Mouse (Mus musculus) midbrain, embryonic 12.5 days (tissue): Measurements from ENCODE around the gene Nudt7. TPM values are rescaled to one million over a fixed set of nuclear protein-coding genes. Genes with fewer than 3 reads are reported as not detected.

Source experiments
- ATAC-seq: fragments of 200-750 bp; cut with Nextera tagmentation; 2 replicates; pipeline ENCODE4 v1.8.0; 2017; ENCODE audit warnings: low read depth, moderate TSS enrichment, moderate library complexity; ENCODE audit not compliant: low FRiP score
- H3K27ac ChIP-seq: fragments of 300-500 bp; sonication (generic); replicated peaks from 2 replicates; pipeline ENCODE4 v1.5.1; 2016; ENCODE audit warnings: mild to moderate bottlenecking
- H3K27me3 ChIP-seq: fragments of 300-500 bp; sonication (generic); 2 replicates; pipeline ENCODE4 v1.6.1; 2016; ENCODE audit warnings: mild to moderate bottlenecking
- H3K36me3 ChIP-seq: fragments of 300-500 bp; sonication (generic); 2 replicates; pipeline ENCODE4 v1.6.1; 2016
- H3K4me1 ChIP-seq: fragments of 300-500 bp; sonication (generic); 2 replicates; pipeline ENCODE4 v1.6.1; 2016
- H3K4me2 ChIP-seq: fragments of 300-500 bp; sonication (generic); replicated peaks from 2 replicates; pipeline ENCODE4 v1.6.1; 2016; ENCODE audit warnings: mild to moderate bottlenecking, moderate library complexity
- H3K4me3 ChIP-seq: fragments of 300-500 bp; sonication (generic); 2 replicates; pipeline ENCODE4 v1.5.1; 2016; ENCODE audit warnings: mild to moderate bottlenecking
- H3K9ac ChIP-seq: fragments of 300-500 bp; sonication (generic); replicated peaks from 2 replicates; pipeline ENCODE4 v1.6.1; 2016; ENCODE audit warnings: mild to moderate bottlenecking, moderate library complexity
- H3K9me3 ChIP-seq: fragments of 300-500 bp; sonication (generic); 2 replicates; pipeline ENCODE4 v1.6.1; 2016; ENCODE audit warnings: mild to moderate bottlenecking
- WGBS: fragments of 180-500 bp; shearing (Covaris S2); methylation state at CpG from one replicate; pipeline ENCODE4 v1.1.7; 2016; 5-methylcytosine and 5-hydroxymethylcytosine counted together
- polyA plus RNA-seq: library from polyadenylated mRNA; unstranded; fragments of >200 nt; fragmentation: Nextera tagmentation; extraction: Ambion mirVana; gene quantifications from 2 replicates; pipeline ENCODE4 v1.2.1, GENCODE M21; 2016

Gene Nudt7
- polyA plus RNA-seq, 1 experiment from 2014 or later, result 8.5 TPM

DNA sequence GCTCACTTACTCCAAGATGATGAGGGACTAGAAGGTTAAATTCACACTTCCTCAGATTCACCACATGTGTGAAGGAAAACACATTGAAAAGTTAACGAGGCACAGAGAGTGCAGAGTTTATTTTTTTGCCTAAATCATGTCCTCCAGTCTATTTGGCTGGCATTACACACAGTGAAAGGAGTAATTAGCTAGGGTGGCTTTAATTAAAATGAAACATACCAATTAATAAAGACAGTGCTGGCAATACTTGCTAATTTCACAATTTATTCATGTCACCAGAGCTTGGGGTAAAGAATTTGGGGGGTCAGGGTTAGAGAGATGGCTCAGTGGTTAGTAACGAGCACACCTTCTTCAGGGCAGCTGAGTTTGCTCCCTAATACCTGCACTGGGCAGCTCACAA is 25.2 kb downstream of the Nudt7 start:
- ATAC-seq, result no peak
- 73% methylated on average over 2 of the region's 2 CpGs for WGBS

DNA sequence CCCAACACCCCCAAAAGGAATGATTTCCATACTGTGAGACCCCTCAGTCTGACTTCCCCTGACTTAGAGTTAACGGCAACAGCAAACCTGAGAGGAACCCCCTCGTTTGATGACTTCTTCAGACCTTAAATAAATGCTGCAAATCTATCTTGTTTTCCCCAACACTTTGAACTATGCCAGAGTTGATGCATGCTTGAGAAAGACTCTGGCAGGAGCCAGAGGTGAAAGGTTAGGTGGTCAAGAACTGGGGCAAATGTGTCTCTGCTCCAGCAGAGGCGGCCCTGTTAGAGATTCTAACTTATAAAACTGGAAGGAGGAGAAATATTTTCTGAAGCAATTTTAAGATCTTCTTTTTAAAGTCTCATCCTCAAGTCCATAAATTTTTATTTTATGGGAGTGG is 26.3 kb downstream of the Nudt7 start:
- Histone ChIP-seq H3K27ac (no peak overlapping the region), H3K9ac (no peak overlapping the region), H3K9me3 (no peaks in the 10 kb centered on the region), H3K4me1 (no peaks in the 10 kb centered on the region), H3K4me3 (no peak overlapping the region), H3K36me3 (no peaks in the 10 kb centered on the region), H3K4me2 (no peak overlapping the region), H3K27me3 (no peaks in the 10 kb centered on the region)
- 90% methylated on average over 3 of the region's 3 CpGs for WGBS
- no peak for ATAC-seq

More for the DNA sequence above, 25.2 kb downstream of the Nudt7 start:
- H3K9me3 ChIP-seq, result no peaks in the 10 kb centered on the region
- H3K27ac ChIP-seq, result no peak overlapping the region
- no peak overlapping the region for H3K4me3 ChIP-seq
- H3K27me3 ChIP-seq, result no peaks in the 10 kb centered on the region
- H3K4me2 ChIP-seq, result no peak overlapping the region
- no peaks in the 10 kb centered on the region for H3K4me1 ChIP-seq
- H3K9ac ChIP-seq, result no peak overlapping the region
- no peaks in the 10 kb centered on the region for H3K36me3 ChIP-seq

GRCm38 (mm10) chr8:114163871-114164270 is 30.5 kb downstream of the Nudt7 start:
- no peaks in the 10 kb centered on the region for H3K27me3 ChIP-seq
- WGBS, result 87% methylated on average over 3 of the region's 3 CpGs
- 0 out of 2 replicates have a peak, but pooled peaks cover 5% of the 10 kb centered on the region for H3K4me1 ChIP-seq
- no peak overlapping the region for H3K4me3 ChIP-seq
- ATAC-seq, result no peak
- H3K9me3 ChIP-seq, result no peaks in the 10 kb centered on the region
- no peak overlapping the region for H3K9ac ChIP-seq
- H3K36me3 ChIP-seq, result no peaks in the 10 kb centered on the region
- no peak overlapping the region for H3K4me2 ChIP-seq
- no peak overlapping the region for H3K27ac ChIP-seq

DNA sequence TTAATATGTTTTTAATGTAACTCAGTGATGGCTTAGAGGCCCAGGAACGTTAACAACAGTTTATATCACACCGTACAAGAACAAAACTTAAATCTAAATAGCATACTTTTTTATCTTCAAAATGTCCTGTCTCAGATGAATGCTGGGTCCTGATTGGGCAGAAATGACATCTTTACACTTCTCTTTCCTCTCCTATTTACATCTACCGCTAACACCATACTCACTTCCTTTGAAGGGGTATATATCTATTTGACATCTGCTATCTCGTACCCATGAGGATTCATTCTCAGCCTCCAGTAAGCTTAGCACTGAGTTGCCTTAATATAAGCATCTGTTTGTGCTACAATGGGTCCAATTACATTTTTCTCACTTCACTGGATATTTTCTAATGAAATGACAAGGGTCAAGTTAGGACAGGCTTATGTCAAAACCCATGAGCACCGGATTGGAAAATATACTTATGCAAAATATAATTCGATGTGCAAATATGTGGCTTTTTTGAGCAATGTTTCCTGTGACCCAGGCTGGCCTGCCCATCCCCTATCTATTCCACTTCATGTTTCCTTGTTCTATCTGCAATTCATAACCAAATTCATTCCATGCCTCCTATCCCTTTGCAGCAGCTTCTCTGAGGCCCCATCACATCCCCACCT is 31.2 kb downstream of the Nudt7 start:
- 75% methylated on average over 6 of the region's 6 CpGs for WGBS
- Histone ChIP-seq H3K27ac (no peak overlapping the region), H3K4me2 (no peak overlapping the region), H3K9ac (no peak overlapping the region), H3K4me1 (0 out of 2 replicates have a peak, but pooled peaks cover 5% of the 10 kb centered on the region), H3K4me3 (no peak overlapping the region), H3K27me3 (no peaks in the 10 kb centered on the region), H3K9me3 (no peaks in the 10 kb centered on the region), H3K36me3 (no peaks in the 10 kb centered on the region)
- ATAC-seq, result no peak

- H3K27ac ChIP-seq, result no peak overlapping the region
- no peaks in the 10 kb centered on the region for H3K27me3 ChIP-seq
- H3K36me3 ChIP-seq, result no peaks in the 10 kb centered on the region
- H3K9ac ChIP-seq, result no peak overlapping the region
- ATAC-seq, result no peak
- H3K4me1 ChIP-seq, result 0 out of 2 replicates have a peak, but pooled peaks cover 5% of the 10 kb centered on the region
- H3K4me3 ChIP-seq, result no peak overlapping the region
- 33% methylated on average over 2 of the region's 2 CpGs for WGBS
- H3K9me3 ChIP-seq, result no peaks in the 10 kb centered on the region
- H3K4me2 ChIP-seq, result no peak overlapping the region
Observed at GRCm38 (mm10) chr8:114165741-114166140, 32.4 kb downstream of the Nudt7 start.

DNA sequence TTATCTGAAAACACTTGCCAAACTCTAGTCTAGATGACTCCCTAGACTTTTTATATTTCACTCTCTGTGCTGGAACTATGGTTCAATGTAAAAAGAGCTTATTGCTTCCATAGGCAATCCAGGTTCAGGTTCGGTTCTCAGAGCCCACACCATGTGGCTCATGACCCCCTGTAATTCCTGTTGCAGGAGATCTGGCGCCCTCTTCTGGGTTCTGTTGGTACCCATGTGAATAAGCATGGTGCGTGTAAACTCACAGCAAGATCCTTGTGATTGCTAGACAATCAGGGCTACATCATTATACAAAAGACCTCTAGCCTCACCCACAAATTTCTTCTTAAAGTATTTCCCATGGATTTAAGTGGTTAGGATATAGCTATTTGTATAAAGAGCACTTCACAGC is 43.4 kb downstream of the Nudt7 start:
- WGBS, result 70% methylated on average over 3 of the region's 3 CpGs
- no peak overlapping the region for H3K9ac ChIP-seq
- ATAC-seq, result no peak
- no peak overlapping the region for H3K27ac ChIP-seq
- H3K4me3 ChIP-seq, result no peak overlapping the region
- no peaks in the 10 kb centered on the region for H3K27me3 ChIP-seq
- no peaks in the 10 kb centered on the region for H3K4me1 ChIP-seq
- H3K9me3 ChIP-seq, result no peaks in the 10 kb centered on the region
- no peak overlapping the region for H3K4me2 ChIP-seq
- H3K36me3 ChIP-seq, result no peaks in the 10 kb centered on the region

DNA sequence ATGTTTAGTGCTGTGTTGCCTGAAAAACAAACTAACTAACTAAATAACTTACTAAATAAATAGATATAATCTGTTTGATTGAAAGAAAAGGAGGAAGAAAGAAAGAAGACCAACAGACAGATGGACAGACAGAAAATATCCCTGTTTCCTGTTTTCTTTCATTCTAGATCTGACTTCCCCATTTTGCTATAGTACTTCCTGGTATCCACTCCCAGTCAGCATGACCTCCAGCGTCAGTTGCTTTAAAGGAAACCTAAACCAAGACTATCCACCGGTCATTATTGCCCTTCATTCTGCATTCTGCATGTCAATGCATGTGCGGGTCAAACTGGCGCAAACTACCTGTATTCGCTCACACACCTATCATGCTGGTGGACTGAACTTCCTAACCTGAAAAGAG is 60.0 kb downstream of the Nudt7 start:
- Histone ChIP-seq H3K36me3 (no peaks in the 10 kb centered on the region), H3K27me3 (no peaks in the 10 kb centered on the region), H3K9me3 (no peaks in the 10 kb centered on the region), H3K4me1 (no peaks in the 10 kb centered on the region), H3K27ac (no peak overlapping the region), H3K9ac (no peak overlapping the region), H3K4me3 (no peak overlapping the region), H3K4me2 (no peak overlapping the region)
- ATAC-seq, result no peak
- WGBS, result 93% methylated on average over 5 of the region's 5 CpGs

GRCm38 (mm10) chr8:114198990-114199389 is 65.6 kb downstream of the Nudt7 start:
- Histone ChIP-seq H3K4me3 (no peak overlapping the region), H3K4me2 (no peak overlapping the region), H3K27me3 (peaks cover 11% of the 10 kb centered on the region; the same call in 1 of the 2 replicates), H3K36me3 (no peaks in the 10 kb centered on the region), H3K9me3 (no peaks in the 10 kb centered on the region), H3K9ac (no peak overlapping the region), H3K27ac (no peak overlapping the region), H3K4me1 (peaks cover 4% of the 10 kb centered on the region; the same call in 1 of the 2 replicates)
- 49% methylated on average over 2 of the region's 2 CpGs for WGBS
- no peak for ATAC-seq

Other genes starting within 250 kb of the Nudt7 start
- gene Vat1l, start 72.1 kb downstream of the Nudt7 start, polyA plus RNA-seq, result 18.4 and 18.7 TPM in 2 replicates